Mouse (Mus musculus): ENCODE results near the gene Neu2.

- TF ChIP-seq CTCF (IDR thresholded peaks at IDR 0.05; ENCODE audit: borderline replicate concordance, insufficient read depth, low read depth, low read length) (no peak), POLR2A (IDR thresholded peaks at IDR 0.05; ENCODE audit: borderline replicate concordance, insufficient read depth, low read length) (no peak)
Observed at GRCm38 (mm10) chr1:87614576-87615295, 105.0 kb downstream of the Neu2 start.
